Mouse (Mus musculus) megakaryocyte, embryonic 14.5 days (primary cell): Measurements from ENCODE around the gene Usp19. TPM values are rescaled to one million over a fixed set of nuclear protein-coding genes. Genes with fewer than 3 reads are reported as not detected.

ENCODE experiments used
- H3K27me3 ChIP-seq: replicated peaks from 2 replicates; pipeline ENCODE3; 2012; ENCODE audit warnings: inconsistent platforms
- H3K36me3 ChIP-seq: replicated peaks from 2 replicates; pipeline ENCODE3; 2012; ENCODE audit warnings: low read length, inconsistent platforms, mixed read lengths
- H3K4me1 ChIP-seq: 2 replicates; pipeline ENCODE4 v1.6.1; 2012; ENCODE audit warnings: inconsistent platforms
- H3K4me3 ChIP-seq: replicated peaks from 2 replicates; pipeline ENCODE3; 2012; ENCODE audit warnings: moderate library complexity, mild to moderate bottlenecking, inconsistent platforms
- H3K9me3 ChIP-seq: 2 replicates; pipeline ENCODE4 v1.6.1; 2012; ENCODE audit warnings: inconsistent platforms
- FLI1 ChIP-seq: IDR thresholded peaks from 2 replicates; pipeline ENCODE4 v1.6.1; 2012; ENCODE audit warnings: low read length, inconsistent platforms, mixed read lengths
- GATA1 ChIP-seq: IDR thresholded peaks from 3 replicates; pipeline ENCODE4 v1.6.1; 2012; ENCODE audit warnings: mixed read lengths, low read length, inconsistent platforms, borderline replicate concordance
- polyA plus RNA-seq: library from polyadenylated mRNA; stranded (reverse); fragments of >175 nt; gene quantifications from 2 replicates; pipeline ENCODE4 v1.2.3, GENCODE M21; 2012; ENCODE audit warnings: low replicate concordance; ENCODE audit not compliant: insufficient read depth

Gene Usp19
- polyA plus RNA-seq, 1 experiment = 61.5 TPM

GRCm38 (mm10) chr9:108453458-108453857 lies 36.9 kb upstream of the Usp19 start:
- H3K4me3 ChIP-seq = no peak overlapping the region
- peaks cover 47% of the 10 kb centered on the region for H3K4me1 ChIP-seq
- 0 out of 2 replicates have a peak, but pooled peaks cover 3% of the 10 kb centered on the region for H3K9me3 ChIP-seq
- no peaks in the 10 kb centered on the region for H3K36me3 ChIP-seq
- peaks cover 36% of the 10 kb centered on the region for H3K27me3 ChIP-seq
- TF ChIP-seq FLI1 (no peak), GATA1 (no peak)

GRCm38 (mm10) chr9:108454429-108454828 lies 36.0 kb upstream of the Usp19 start:
- peaks cover 47% of the 10 kb centered on the region for H3K4me1 ChIP-seq
- no peak overlapping the region for H3K4me3 ChIP-seq
- H3K36me3 ChIP-seq = no peaks in the 10 kb centered on the region
- peaks cover 34% of the 10 kb centered on the region for H3K27me3 ChIP-seq
- TF ChIP-seq GATA1 (no peak), FLI1 (no peak)
- peaks cover 4% of the 10 kb centered on the region; the same call in 1 of the 2 replicates for H3K9me3 ChIP-seq

GRCm38 (mm10) chr9:108455747-108456571 lies 34.4 kb upstream of the Usp19 start:
- Histone ChIP-seq H3K36me3 (peaks cover 2% of the 10 kb centered on the region), H3K27me3 (peaks cover 29% of the 10 kb centered on the region), H3K4me3 (peak overlapping the region; percentile 33), H3K9me3 (peaks cover 10% of the 10 kb centered on the region; the same call in 1 of the 2 replicates), H3K4me1 (peaks cover 42% of the 10 kb centered on the region)
- TF ChIP-seq FLI1 = no peak
- no peak for TF ChIP-seq GATA1

- H3K4me1 ChIP-seq = peaks cover 41% of the 10 kb centered on the region
Measured at GRCm38 (mm10) chr9:108456953-108457352, 33.4 kb upstream of the Usp19 start.

GRCm38 (mm10) chr9:108459939-108460318 lies 30.5 kb upstream of the Usp19 start:
- Histone ChIP-seq H3K9me3 (peaks cover 7% of the 10 kb centered on the region; the same call in 1 of the 2 replicates), H3K4me3 (peak overlapping the region; percentile 95), H3K36me3 (peaks cover 34% of the 10 kb centered on the region), H3K4me1 (peaks cover 46% of the 10 kb centered on the region), H3K27me3 (peaks cover 15% of the 10 kb centered on the region)
- TF ChIP-seq FLI1 = no peak
- TF ChIP-seq GATA1 = no peak

More at GRCm38 (mm10) chr9:108456953-108457352, 33.4 kb upstream of the Usp19 start:
- TF ChIP-seq GATA1 (no peak), FLI1 (no peak)
- Histone ChIP-seq H3K4me3 (no peak overlapping the region), H3K9me3 (peaks cover 10% of the 10 kb centered on the region; the same call in 1 of the 2 replicates), H3K27me3 (peaks cover 19% of the 10 kb centered on the region), H3K36me3 (peaks cover 4% of the 10 kb centered on the region)

- Histone ChIP-seq H3K36me3 (peaks cover 40% of the 10 kb centered on the region), H3K27me3 (peaks cover 15% of the 10 kb centered on the region), H3K9me3 (peaks cover 7% of the 10 kb centered on the region; the same call in 1 of the 2 replicates), H3K4me3 (peak within 1 kb of the TSS; percentile 95), H3K4me1 (peaks cover 44% of the 10 kb centered on the region)
- TF ChIP-seq GATA1 (no peak), FLI1 (peak; percentile 66; the same call in 1 of the 2 replicates)
Measured at GRCm38 (mm10) chr9:108460319-108461178, 29.9 kb upstream of the Usp19 start, which contains the start of gene Ccdc71. Ccdc71 (plus strand) TSS chr9:108460527.

GRCm38 (mm10) chr9:108461181-108461631 lies 29.2 kb upstream of the Usp19 start, which contains the start of gene Klhdc8b:
Klhdc8b (minus strand) TSS chr9:108461581.
- peaks cover 38% of the 10 kb centered on the region for H3K4me1 ChIP-seq
- TF ChIP-seq GATA1 = no peak
- no peak for TF ChIP-seq FLI1

GRCm38 (mm10) chr9:108461675-108462074 lies 28.7 kb upstream of the Usp19 start:
- Histone ChIP-seq H3K36me3 (peaks cover 48% of the 10 kb centered on the region), H3K4me1 (peaks cover 36% of the 10 kb centered on the region), H3K27me3 (peaks cover 12% of the 10 kb centered on the region), H3K9me3 (peaks cover 7% of the 10 kb centered on the region; the same call in 1 of the 2 replicates), H3K4me3 (peak overlapping the region; percentile 95)
- TF ChIP-seq GATA1 (no peak), FLI1 (no peak)

More at GRCm38 (mm10) chr9:108461181-108461631, 29.2 kb upstream of the Usp19 start, which contains the start of gene Klhdc8b:
- Histone ChIP-seq H3K4me3 (peak within 1 kb of the TSS; percentile 95), H3K36me3 (peaks cover 46% of the 10 kb centered on the region), H3K27me3 (peaks cover 12% of the 10 kb centered on the region), H3K9me3 (peaks cover 7% of the 10 kb centered on the region; the same call in 1 of the 2 replicates)

- Histone ChIP-seq H3K27me3 (peaks cover 12% of the 10 kb centered on the region), H3K9me3 (peaks cover 7% of the 10 kb centered on the region; the same call in 1 of the 2 replicates), H3K4me1 (peaks cover 36% of the 10 kb centered on the region), H3K4me3 (peak overlapping the region; percentile 43), H3K36me3 (peaks cover 52% of the 10 kb centered on the region)
- no peak for TF ChIP-seq GATA1
- no peak for TF ChIP-seq FLI1
Measured at GRCm38 (mm10) chr9:108462192-108462591, 28.2 kb upstream of the Usp19 start.
